Mouse (Mus musculus) activated CD4-positive, CD25-positive, alpha-beta regulatory T cell, adult 4 months (primary cell): ENCODE data around the gene Fezf2. TPM values are rescaled to one million over a fixed set of nuclear protein-coding genes. Genes with fewer than 3 reads are reported as not detected.

ENCODE experiments used
- ATAC-seq: one replicate; pipeline ENCODE4 v1.8.0; 2017
- polyA plus RNA-seq, 2 experiments: library from polyadenylated mRNA; unstranded; fragments of 100-300 nt; shearing (Covaris generic); gene quantifications; one replicate each; pipeline ENCODE4 v1.2.1; 2017

Fezf2 gene
- polyA plus RNA-seq = under 1 TPM in 1 of 2 experiments, not detected in 1; 0.15 TPM

DNA sequence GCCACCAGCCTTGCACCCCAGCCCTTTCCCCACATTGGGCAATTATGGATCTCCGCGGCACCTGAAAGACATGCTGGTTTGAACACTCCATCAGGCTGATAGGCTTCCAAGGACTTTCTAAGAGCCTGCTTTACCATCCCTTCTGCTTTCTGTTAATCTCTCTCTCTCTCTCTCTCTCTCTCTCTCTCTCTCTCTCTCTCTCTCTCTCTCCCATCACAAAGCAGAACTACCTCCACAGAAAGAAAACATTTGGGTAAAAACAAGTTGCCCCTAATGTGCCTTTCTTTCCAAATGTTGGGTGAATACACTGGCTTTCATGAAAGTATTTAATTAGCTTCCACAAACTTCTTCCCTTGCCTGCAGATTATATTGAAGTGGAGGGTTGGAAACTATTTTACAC lies at the start of gene Fezf2:
Gene Fezf2, minus strand, starts transcription at position 101 of the 400 bp plus-strand sequence.
- ATAC-seq = no peak

DNA sequence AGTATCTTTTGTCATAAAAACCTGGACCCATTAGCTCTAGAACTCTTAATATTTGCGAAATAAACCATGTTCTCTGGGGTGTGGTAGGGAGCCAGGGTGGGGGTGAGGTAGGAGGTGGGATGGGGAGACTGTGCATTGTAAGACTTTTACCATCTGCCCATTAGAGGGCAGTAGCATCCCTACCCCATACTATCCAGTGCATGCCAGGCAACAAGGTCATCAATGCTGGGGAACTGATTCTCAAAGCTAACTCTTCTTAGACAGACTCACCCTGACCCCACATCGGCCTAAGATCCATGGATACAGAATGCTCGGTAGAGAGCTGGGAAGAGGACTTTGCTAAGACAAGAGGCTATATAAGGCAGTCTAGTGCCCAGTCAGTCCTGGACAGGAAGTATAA lies 49.6 kb upstream of the Fezf2 start:
- no peak for ATAC-seq

DNA sequence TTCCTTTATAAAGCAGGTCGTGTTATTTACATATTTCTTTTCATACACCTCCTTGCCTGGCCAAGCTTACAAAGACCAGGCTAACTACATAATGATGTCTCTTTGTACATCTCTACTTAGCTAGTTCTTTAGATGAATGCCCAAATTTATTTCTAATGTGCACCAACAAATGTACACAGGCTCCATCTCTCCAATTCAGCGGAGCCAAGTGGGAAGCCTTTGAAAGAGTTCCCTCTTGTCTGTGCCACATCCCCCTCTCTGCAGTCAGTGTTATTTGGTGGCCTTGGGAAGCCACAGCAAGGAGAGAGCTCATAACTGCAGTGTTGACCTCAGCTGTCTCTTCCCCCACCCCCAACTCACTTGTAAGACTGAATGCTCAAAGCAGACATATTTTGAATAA lies 46.3 kb upstream of the Fezf2 start:
- no peak for ATAC-seq

DNA sequence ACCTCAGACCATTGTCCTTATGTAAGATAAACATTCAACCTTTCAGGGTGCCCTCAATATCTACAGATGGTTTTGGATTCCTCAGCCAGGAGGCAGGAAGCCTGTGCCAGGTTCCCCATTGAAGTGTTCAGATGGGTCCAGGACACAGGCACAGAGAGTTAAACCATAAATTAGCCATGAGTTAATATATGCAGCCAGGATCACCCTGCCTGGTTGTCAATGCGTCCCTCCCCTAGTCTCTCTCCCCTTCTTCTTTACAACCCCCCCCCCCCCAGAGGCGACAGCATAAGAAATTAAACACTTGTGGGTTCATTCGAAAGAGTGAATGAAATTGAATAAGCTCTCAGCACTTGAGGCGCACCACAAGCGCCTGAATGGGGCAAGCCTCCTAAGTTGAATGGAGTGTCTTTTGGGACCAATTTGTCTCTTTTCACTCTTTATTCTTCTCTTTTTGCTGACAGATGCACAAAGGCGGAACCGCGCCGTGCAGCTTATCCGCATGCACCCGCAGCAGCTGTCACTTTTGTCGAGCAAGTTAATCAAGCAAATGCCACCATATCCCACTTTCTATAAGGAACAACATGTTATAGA lies 45.4 kb upstream of the Fezf2 start:
- ATAC-seq = no peak

DNA sequence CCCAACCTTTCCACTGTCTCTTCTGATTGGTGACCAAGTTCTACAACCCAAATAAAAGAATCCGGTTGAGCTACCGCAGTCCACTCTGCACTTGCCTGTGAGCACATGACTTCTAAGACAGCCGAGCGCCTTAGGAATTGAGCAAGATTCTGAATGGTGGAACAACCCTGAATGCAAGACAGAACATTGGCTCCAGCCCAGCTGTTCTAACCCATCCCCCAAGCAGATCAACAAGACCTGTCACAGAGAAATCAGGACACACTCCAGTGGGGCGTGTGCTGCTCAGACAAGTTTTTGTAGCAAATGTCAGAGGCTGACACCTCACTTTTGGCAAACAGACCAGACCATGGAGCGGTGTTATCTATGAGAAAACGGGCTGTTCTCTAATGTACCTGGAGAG lies 43.2 kb upstream of the Fezf2 start:
- ATAC-seq = no peak

DNA sequence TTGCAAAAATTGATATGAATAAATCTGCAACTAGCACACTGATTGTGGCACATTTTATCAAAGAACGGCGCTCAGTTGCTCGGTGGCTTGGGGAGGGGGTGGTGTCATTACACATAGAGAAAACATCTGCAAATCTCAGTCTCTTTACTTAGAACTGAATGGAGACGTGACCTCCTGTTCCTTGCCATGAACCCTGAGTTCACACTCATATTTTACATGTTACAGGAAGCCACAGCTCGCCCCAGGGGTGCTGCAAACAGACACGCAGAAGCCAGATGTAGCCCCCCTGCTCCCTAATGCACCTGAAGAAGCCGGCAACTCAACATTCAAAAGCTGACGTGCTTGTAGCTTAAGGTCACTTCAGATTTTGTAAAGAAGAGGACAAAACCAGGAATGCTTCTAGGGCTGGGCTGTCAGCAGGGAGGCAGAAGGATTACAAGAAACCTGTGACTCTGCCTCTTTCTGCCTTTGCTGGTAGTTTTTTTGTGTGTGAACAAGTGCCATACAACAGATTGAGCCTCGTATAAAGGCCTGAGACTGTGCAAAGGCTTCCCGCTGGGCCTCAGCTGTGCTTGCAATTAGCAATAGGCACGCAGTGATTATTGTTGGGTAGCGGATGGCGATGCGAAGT lies 40.9 kb upstream of the Fezf2 start:
- ATAC-seq = no peak

DNA sequence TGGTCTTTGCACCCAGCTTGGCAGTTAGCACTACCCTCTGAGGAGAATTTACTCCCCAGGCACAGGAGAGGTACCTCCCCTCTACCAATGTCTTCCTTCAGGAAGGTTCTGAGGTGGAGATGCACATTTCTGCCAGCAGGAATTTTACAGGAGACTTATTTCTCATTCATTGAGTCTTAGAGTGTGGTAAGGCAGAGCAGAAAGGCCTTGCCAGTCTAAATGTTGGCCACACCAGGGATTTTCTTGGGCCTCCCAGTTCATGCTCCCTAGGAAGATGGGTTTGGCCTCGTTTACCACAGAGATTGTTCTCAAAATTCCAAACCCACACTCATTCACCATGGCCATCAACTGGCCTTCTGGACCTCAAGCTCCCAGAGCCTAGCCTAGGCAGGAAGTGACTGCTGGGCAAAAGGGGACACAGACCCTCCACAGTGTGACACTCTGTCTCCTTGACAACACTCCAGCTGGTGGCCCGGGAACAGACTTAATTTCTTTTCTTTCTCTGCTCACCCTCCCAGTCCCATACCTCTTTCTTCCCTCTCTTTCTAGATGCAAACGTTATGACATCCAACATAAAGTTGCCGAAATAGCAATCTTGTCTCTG lies 40.3 kb upstream of the Fezf2 start:
- ATAC-seq = no peak

DNA sequence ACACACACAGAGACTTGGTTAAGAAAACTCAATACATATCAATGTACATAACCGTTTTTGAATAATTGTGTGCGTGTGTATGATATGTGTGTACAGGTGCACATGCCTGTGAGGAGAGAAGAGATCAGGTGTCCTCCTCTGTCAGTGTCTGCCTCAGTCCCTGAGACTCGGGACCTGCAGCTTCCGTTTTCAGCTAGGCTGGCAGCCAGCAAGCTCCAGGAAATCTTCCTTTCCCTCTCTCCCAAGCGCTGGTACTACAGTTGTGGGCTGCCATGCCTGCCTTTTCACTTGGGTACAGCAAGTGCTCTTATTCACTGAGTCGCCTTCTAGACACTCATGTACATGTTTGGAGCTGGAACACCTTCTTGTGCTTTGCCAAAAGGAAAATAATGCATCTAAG lies 39.2 kb upstream of the Fezf2 start:
- ATAC-seq = no peak

DNA sequence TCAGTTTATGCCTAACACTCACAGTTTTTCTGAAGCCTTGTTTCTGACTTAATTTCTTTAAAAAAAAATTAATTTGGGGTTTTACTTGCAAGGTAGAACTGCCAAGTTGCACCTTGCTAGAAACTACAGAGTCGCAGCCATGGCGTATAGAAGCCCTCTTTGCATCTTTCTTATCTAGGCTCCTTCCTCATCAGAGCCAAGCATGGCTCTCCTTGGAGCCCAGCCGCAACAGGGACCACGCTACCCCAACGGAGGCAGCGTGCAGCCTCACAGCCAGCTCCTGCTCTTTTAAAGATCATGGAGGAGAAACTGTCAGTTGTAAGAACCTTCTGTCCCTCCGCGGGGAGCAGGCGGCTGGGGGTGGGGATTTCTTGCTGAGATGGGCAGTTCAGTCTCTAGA lies 29.9 kb upstream of the Fezf2 start:
- ATAC-seq = no peak

DNA sequence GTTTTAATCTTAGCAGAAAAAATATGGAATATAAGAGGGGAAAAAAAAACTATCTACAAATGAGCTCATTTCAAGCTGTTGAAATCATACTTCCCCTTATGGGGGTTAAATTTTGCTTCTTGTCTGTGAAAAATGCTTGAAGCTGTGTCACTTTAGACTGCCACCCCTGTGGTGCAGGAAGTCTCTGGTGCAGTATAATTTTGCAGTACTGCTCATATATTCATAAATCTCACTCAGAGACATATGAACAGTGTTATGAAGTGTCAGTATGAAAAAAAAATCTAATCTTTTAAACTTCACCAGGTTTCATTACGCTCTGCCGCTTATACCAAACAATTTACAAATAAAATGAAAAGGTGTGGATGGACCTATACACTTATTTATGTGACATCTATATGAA lies 29.3 kb upstream of the Fezf2 start:
- ATAC-seq = no peak

DNA sequence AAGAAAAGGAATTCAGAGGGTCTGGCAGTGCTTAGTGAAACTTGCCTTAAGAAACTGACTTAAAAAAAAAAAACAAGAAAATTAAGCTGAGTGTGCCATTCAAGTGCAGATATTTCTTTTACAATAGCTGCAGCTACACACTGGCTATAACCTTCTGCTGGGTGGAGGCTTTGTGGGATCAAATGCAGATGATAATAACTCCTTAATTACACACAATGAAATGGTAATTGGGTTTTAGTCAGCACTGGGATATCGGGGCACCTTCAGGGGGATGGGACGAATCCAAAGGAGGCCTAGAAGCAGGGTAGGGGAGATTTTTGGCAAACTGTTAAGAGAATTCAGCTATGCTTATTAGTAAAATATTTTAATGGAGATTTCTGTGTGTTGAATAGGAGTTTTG lies 27.5 kb upstream of the Fezf2 start:
- no peak for ATAC-seq

DNA sequence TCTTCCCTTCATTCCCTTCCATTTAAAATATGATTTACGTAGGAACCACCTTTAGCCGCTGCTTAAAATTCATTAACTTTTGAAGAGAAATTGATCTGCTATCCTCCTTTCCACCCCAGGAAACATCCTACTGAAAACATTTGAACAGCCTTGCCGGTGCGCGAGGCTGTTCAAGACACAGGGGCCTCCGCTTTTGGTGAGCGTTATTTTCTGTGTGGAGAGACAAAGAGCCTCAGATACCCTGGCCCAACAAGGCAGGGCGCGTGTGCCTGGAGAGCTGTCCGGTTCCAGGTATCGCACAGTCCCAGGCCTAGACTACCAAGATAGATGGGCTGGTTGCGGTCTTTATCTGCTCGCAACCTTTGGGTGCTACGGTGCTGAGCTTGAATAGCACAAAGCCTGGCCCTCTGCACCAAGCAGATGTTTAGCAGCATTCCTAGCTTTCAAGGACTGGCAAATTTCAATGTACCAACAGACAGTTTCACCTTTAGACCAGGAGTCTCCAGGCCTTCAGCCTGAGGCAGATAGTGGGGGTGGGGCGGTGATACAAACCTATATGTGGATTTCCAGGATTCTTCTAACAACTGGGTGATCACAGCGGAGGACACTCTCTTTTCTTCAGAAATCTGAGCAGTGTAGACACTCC lies 2.4 kb upstream of the Fezf2 start:
- ATAC-seq = no peak

DNA sequence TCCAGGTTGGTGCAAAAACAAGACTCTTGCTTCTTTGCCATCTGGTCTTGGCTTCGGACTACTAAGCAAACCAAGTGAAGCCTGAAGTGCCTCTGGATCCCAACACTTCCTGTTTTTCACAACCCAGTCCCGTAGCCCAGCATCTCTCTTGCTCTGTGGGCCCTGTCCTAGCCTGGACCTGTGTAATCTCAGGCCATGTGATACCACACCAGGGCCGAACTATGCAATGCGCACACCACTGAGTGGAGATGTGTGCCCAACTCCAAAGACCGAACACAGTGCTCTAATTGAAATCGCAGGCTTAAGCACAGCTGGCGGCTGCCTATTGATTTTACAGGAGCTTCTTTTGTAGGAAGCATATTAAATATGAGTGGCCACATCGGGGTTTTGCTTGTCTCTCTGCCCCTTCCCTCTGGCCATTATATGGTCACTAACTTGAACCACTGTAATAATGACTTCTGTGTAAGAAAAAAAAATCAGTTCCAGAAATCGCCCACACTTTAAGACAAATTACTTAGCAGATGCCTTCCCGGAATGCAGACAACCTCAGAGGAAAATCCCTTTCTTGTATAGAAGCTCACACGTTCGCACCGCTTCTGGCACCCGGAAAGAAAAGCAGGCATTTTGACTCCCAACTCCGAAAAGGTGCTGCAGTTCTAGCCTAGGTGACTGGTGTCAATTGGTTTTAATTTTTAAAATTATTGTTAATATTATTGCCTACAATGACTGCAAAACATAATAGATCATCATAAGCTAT lies 1.5 kb upstream of the Fezf2 start:
- ATAC-seq = no peak

DNA sequence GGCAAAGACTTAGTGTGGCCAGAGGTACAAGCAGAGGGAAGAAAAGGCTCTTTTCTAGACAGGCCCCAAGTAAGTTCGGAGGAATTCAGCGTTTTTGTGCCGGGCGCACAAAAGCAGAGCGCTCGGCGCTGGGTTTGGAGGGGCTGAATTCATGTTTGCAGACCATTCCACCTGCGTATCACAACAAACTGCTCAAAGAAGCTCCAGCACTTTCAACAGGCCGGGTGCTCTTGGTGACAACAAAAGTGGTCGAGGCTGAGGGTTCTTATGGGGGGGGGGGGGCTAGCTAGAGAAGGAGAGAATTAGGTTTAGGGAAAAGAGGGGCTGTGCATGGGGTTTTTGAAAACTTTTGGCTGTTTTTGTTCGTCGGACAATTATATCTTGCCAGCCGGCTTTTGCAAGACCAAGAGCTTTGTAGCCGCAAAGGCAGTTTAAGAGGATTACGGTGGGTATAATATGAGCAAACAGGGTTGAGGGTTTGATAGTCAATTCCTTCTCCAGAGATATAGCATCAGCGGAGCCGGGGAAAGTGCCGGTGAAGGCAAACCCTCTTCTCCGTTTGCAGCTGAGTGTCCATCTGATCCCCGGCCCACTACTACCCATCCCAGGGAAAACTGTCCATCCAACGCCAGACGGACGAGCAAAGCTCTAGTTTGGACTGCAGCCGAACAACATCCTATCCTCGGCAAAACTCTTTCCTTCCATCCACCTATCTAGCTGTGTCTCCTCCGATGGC lies 956 bp downstream of the Fezf2 start:
- ATAC-seq = no peak

DNA sequence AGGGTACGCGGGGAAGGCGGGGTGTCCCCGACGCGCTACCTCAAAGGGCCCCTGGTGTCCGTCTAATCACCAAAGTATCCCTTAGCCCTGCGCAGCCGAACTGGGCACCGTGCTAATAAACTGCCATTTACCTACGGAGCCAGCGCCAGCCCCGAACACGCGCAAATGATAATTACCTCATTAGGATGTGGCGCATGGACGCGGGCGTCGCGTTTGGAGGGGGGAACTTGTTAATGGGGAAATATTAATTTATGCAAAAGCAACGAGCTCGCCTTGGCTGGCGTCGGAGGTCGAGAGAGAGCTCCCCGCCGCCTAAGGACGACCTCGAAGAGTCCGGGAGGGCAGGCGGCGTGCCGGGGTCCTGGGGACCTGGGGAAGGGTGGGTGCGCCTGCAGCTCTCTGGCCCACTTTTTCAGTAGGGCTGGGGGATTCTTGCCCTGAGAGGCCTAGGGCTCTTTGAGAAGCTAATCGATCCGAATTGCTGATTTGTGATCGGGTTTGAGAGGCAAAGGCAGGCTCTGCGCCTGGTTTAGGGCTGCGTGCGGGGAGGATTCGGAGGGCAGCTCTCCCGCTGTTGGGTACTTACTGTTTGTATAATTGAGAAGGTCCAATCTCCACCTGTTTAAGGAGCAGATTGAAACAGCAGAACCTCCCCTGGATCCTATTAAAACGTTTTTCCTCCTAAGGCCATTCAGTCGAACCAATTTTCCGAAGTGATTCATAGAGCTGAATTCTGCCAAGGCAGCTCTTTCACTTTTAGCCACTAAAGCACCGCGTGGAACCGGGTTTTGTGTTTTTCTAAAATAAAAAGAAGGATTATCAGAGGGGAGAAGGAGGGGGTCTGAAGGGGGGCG lies 1.8 kb downstream of the Fezf2 start:
- ATAC-seq = no peak

DNA sequence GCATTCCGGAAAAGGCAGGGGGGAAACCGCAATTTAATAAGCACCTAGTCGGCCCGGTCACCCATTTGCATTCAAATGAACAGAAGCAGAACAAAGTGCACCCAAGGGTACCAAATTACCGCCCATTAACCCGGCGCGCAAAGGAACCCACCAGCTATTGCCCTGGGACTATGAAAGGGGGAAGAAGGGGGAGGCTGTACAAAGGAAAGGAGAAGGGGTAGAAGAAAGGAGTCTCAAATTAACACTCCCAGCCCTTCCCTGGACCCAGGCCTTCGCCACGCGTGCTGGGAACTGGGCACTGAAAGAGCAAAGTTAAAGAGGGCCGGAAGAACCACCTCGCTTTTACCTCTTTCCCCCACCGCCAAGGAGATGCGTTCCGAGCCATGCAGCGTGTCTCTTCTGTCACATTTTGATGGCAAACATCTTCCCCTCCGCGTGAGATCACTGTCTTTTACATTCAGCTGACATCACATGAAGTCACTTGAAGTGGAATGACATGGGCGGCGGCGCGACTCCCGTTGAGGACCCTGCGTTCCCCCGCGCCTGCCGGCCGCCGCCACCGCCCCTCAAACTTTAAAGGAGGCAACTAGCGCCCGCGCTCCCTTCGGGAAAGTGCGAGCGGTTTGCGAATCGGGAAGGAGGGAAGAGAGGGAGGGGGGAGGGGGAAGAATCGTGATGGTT lies 2.6 kb downstream of the Fezf2 start:
- ATAC-seq = no peak

DNA sequence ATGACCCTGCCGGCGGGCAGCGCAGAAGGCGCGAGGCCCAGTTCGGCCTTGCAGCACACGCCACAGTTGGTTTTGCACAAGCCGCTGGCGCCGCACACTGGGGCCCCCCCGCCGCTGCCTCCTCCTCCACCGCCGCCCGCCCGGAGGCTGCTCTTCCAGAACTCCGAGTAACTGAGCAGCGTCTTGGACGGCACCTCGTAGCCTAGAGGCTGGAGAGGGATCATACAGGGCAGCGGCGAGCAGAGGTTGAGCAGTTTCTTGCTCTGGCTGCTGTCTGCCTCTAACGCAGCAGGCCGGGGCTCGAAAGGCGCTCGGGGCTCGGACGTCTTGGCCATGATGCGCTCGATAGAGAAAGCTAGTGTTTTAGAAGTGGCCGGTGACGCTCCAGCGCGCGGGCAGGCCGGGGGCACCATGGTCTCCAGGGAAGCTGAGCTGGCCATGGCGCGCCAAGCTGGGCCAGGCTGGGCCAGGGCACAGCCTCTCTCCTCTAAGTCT lies 3.2 kb downstream of the Fezf2 start:
- ATAC-seq = no peak

DNA sequence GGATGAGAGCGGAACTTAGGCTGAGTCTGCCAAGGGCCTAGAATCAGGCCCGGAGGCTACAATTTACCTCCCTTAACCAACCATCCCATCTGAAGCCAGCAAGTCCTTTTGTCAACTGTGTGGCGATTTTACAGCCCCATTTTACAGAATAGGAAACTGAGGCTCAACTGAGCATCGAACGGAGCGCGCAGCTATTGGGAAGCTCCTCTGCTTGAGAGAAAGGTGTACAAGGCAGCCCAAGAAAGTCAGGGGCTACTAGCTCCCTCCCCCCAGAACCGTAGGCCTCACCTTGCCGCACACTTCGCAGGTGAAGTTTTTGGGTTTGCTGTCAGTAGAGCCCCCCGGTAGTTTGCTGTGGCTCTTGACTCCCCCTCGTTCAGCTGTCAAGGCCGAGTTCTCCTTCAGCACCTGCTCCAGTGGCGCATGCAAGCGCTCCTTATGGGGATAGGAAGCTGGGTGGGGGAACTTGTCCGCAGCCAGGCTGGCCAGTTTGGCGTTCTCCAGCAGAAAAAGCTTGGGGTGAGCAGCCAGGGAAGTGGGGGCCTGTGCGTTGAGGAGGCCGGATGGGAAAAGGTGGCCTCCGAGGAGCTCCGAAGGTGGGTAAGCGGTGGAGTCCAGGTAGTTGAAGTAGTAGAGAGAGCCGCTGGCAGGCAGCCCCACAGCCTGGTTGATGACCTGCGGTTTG lies 3.8 kb downstream of the Fezf2 start:
- ATAC-seq = no peak

DNA sequence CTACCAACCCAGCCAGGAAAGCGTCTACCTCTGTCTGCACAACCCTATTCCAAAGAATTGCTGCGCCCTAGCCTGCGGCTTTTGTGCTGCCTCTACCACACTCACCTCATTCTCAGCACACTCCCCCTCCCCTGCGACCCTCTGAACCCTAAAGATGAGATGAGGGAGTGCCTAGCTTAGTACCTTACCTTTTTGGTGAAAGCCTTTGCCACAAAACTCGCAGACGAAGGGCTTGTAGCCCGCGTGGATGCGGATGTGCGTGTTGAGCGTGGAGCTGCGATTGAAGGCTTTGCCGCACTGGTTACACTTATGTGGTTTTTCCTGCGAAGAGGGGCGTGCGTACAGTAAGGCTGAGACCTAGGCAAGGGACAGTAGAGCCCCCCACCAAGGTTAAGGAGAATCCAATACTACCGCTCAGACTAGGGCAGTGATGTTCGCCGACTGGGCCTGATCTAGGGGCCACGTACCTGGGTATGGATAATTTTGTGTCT lies 4.5 kb downstream of the Fezf2 start:
- ATAC-seq = no peak
